Comparison of ENCODE assay signal across 8 mouse cellular contexts in the genomic region with DNA sequence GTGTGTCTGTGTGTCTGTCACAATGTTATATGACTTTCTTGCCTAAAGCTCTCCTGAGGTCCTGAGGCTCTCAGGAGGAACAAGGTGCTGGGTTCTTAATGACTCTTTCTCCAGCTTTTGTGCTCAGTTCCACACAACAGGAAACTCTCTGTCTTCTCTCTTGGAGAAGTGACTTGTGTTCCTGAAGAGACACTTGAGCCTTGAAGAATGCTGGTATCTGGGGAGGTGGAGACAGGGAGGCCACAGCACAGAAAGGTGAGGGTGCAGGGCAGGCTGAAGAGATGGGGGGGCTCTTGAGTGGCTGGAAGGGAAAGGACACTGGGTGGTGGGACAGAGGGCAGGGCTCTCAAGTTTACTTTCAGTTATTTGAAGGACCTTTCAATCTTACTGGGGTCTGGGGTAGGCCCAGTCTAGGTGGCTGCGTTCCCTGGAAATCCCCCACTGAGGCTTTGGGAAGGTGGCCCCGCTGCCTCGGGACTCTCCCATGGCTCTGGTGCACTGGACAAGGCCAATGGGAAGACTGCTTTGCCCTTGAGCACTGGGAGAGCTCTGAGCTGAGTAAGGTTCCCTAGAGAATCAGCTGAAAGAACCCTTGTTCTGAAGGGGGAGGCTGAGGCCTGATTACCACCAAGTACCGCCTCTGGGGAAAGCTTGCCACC. TPM values are rescaled to one million over a fixed set of nuclear protein-coding genes. Genes with fewer than 3 reads are reported as not detected.
DNase-seq lines count a peak whose midpoint lies in the region; ATAC-seq and TF ChIP-seq lines count a peak whose summit lies in the region.

No protein-coding gene starts in this region.

- no peak overlapping the region for H3K9ac ChIP-seq in heart, embryonic 11.5 days (ENCODE audit: low read depth, low read length)
- no peak overlapping the region for H3K9ac ChIP-seq in hindbrain, embryonic 13.5 days
- no peak overlapping the region for H3K9ac ChIP-seq in lung, postnatal 0 days (replicated peaks; ENCODE audit: low read depth)

- H3K4me1 ChIP-seq in heart, embryonic 11.5 days (ENCODE audit: control insufficient read depth, insufficient read depth, low read length) = peaks cover 54% of the 10 kb centered on the region
- peaks cover 66% of the 10 kb centered on the region for H3K4me1 ChIP-seq in hindbrain, embryonic 13.5 days (replicated peaks)
- H3K4me1 ChIP-seq in lung, postnatal 0 days (ENCODE audit: insufficient read depth, low read depth, low read length) = peaks cover 32% of the 10 kb centered on the region; the same call in 1 of the 2 replicates

- no peaks in the 10 kb centered on the region for H3K36me3 ChIP-seq in heart, embryonic 11.5 days (ENCODE audit: control insufficient read depth, insufficient read depth, low read length)
- H3K36me3 ChIP-seq in hindbrain, embryonic 13.5 days = no peaks in the 10 kb centered on the region
- H3K36me3 ChIP-seq in lung, postnatal 0 days (ENCODE audit: insufficient read depth, low read length) = no peaks in the 10 kb centered on the region

- H3K9me3 ChIP-seq in heart, embryonic 11.5 days (replicated peaks; ENCODE audit: control insufficient read depth, low read length) = no peaks in the 10 kb centered on the region
- no peaks in the 10 kb centered on the region for H3K9me3 ChIP-seq in hindbrain, embryonic 13.5 days
- H3K9me3 ChIP-seq in lung, postnatal 0 days (ENCODE audit: low read length) = no peaks in the 10 kb centered on the region

- H3K27ac ChIP-seq in heart, embryonic 11.5 days (ENCODE audit: low read depth, low read length) = peak overlapping the region; percentile 87
- peak overlapping the region; percentile 70 for H3K27ac ChIP-seq in hindbrain, embryonic 13.5 days
- H3K27ac ChIP-seq in lung, postnatal 0 days (ENCODE audit: low read length) = peak overlapping the region; percentile 91

- WGBS in heart, embryonic 11.5 days (ENCODE audit: insufficient replicate concordance) = 59% methylated on average over 4 of the region's 4 CpGs
- WGBS in hindbrain, embryonic 13.5 days = 62% methylated on average over 4 of the region's 4 CpGs
- 30% methylated on average over 4 of the region's 4 CpGs for WGBS in lung, postnatal 0 days

- TF ChIP-seq EP300 in lung, postnatal 0 days (IDR thresholded peaks at IDR 0.05) = peak; percentile 87

- no peak for ATAC-seq in heart, embryonic 11.5 days (replicated peaks; ENCODE audit: insufficient number of reproducible peaks, low FRiP score, low TSS enrichment)
- no peak for ATAC-seq in hindbrain, embryonic 13.5 days (ENCODE audit: low FRiP score)
- ATAC-seq in lung, postnatal 0 days = peak; percentile 67
- no peak for ATAC-seq in monocyte, adult 5-6 weeks (replicated peaks; ENCODE audit: insufficient number of reproducible peaks, low FRiP score, low TSS enrichment, poor library complexity, severe bottlenecking)

- no peak for DNase-seq in heart, adult 18-20 months
- DNase-seq in adrenal gland, postnatal 25 days = peak; percentile 28
- peak; percentile 87 for DNase-seq in lung, postnatal 0 days (ENCODE audit: low spot score)
- DNase-seq in embryo, embryonic 9.5 days (ENCODE audit: extremely low spot score) = no peak
- no peak for DNase-seq in MN1 (ENCODE audit: low spot score)

- no peak overlapping the region; the same call in 1 of the 2 replicates for H3K4me2 ChIP-seq in heart, embryonic 11.5 days
- no peak overlapping the region for H3K4me2 ChIP-seq in hindbrain, embryonic 13.5 days
- no peak overlapping the region; the same call in 1 of the 2 replicates for H3K4me2 ChIP-seq in lung, postnatal 0 days (replicated peaks; ENCODE audit: low read depth, low read length)

- no peaks in the 10 kb centered on the region for H3K27me3 ChIP-seq in heart, embryonic 11.5 days (ENCODE audit: control insufficient read depth, insufficient read depth, low read length)
- H3K27me3 ChIP-seq in hindbrain, embryonic 13.5 days = no peaks in the 10 kb centered on the region
- no peaks in the 10 kb centered on the region for H3K27me3 ChIP-seq in lung, postnatal 0 days (replicated peaks; ENCODE audit: insufficient read depth, low read length)

- no peak for TF ChIP-seq CTCF in lung, postnatal 0 days (IDR thresholded peaks at IDR 0.05)

- no peak overlapping the region for H3K4me3 ChIP-seq in heart, embryonic 11.5 days (ENCODE audit: low read depth, low read length)
- H3K4me3 ChIP-seq in hindbrain, embryonic 13.5 days = no peak overlapping the region
- no peak overlapping the region for H3K4me3 ChIP-seq in lung, postnatal 0 days (ENCODE audit: low read depth, low read length)

RNA-seq across cellular contexts. Expression of a gene that starts 33.9 kb away (rescaled TPM):
- 11.2 and 11.8 TPM in 2 replicates for polyA plus RNA-seq in heart, embryonic 11.5 days (2014; fragmentation: Nextera tagmentation; extraction: Ambion mirVana)
- total RNA-seq in heart, adult 18-20 months (2021) = 10 to 100 TPM; 21.6 to 22.4 TPM
- 18.5 and 21.4 TPM in 2 replicates for total RNA-seq in adrenal gland, postnatal 25 days (2021)
- polyA plus RNA-seq in hindbrain, embryonic 13.5 days (2015; fragmentation: Nextera tagmentation; extraction: Ambion mirVana) = 18.3 and 18.5 TPM in 2 replicates
- 11.1 and 12.9 TPM in 2 replicates for polyA plus RNA-seq in lung, postnatal 0 days (2015; fragmentation: Nextera tagmentation; extraction: Ambion mirVana)
- total RNA-seq in monocyte, adult 5-6 weeks (2017) = 55.9 to 77.3 TPM (median 60.7 TPM) in 3 replicates

RNA-seq across cellular contexts. Expression of a gene that starts 56.7 kb away (rescaled TPM):
- polyA plus RNA-seq in heart, embryonic 11.5 days (2014; fragmentation: Nextera tagmentation; extraction: Ambion mirVana) = 1,200 and 1,395 TPM in 2 replicates
- total RNA-seq in heart, adult 18-20 months (2021) = 1,000 to 10,000 TPM; 2,187 to 2,245 TPM
- 152 and 173 TPM in 2 replicates for total RNA-seq in adrenal gland, postnatal 25 days (2021)
- polyA plus RNA-seq in hindbrain, embryonic 13.5 days (2015; fragmentation: Nextera tagmentation; extraction: Ambion mirVana) = 237 and 256 TPM in 2 replicates
- 296 and 298 TPM in 2 replicates for polyA plus RNA-seq in lung, postnatal 0 days (2015; fragmentation: Nextera tagmentation; extraction: Ambion mirVana)
- total RNA-seq in monocyte, adult 5-6 weeks (2017) = 23.3 to 27.2 TPM (median 24.2 TPM) in 3 replicates

Comparison
In these comparisons a context has a peak if more than half of its experiments do, and no peak if none do; other contexts are left out.
1. DNase-seq: peak in adrenal gland, postnatal 25 days (single experiment) and lung, postnatal 0 days (single experiment); none in heart, adult 18-20 months (0 of 2), embryo, embryonic 9.5 days (single experiment) and MN1 (single experiment).
2. RNA of a gene that starts 56.7 kb away (total RNA-seq): 2,187 to 2,245 TPM in heart, adult 18-20 months; 152 to 173 TPM in adrenal gland, postnatal 25 days and 23.3 to 27.2 TPM in monocyte, adult 5-6 weeks; every median in the first group is over 10 times any median in the second.
3. Peak in every context shown above with its lines, with median percentiles within 50 percentile points of each other: H3K27ac ChIP-seq.